In genomic region chr7:82175327-82175721, GRCm38 (mm10) we compare ENCODE assay signal across 9 mouse cellular contexts. TPM values are rescaled to one million over a fixed set of nuclear protein-coding genes. Genes with fewer than 3 reads are reported as not detected.
A peak's percentile ranks its signal among the peaks of the same experiment; 100 is the strongest.
DNase-seq lines count a peak whose midpoint lies in the region; ATAC-seq lines count a peak whose summit lies in the region.
"Had no signal": no experiment of that assay in that cellular context is flagged by ENCODE, and none has a peak within 500 bp of the region (broad histone marks: within the 10 kb centered on the region; RNA-seq: fewer than 3 reads in every experiment).

No protein-coding gene starts in this region.

- H3K9ac ChIP-seq in kidney, embryonic 14.5 days (ENCODE audit: low read depth, low read length) = peak overlapping the region; percentile 52
- H3K9ac ChIP-seq in hindbrain, embryonic 11.5 days (ENCODE audit: low read depth, low read length) = peak overlapping the region; percentile 65
- H3K9ac ChIP-seq in midbrain, embryonic 13.5 days (replicated peaks) = peak overlapping the region; percentile 81

- peaks cover 5% of the 10 kb centered on the region; the same call in 1 of the 2 replicates for H3K27me3 ChIP-seq in kidney, embryonic 14.5 days (ENCODE audit: control insufficient read depth, insufficient read depth, low read length)
- no peaks in the 10 kb centered on the region for H3K27me3 ChIP-seq in hindbrain, embryonic 11.5 days (ENCODE audit: control insufficient read depth, insufficient read depth, low read length)
- H3K27me3 ChIP-seq in midbrain, embryonic 13.5 days = peaks cover 2% of the 10 kb centered on the region
- H3K27me3 ChIP-seq: Patski had no signal

- 2% methylated on average over 16 of the region's 16 CpGs for WGBS in kidney, embryonic 14.5 days
- under 1% methylated on average over 16 of the region's 16 CpGs for WGBS in hindbrain, embryonic 11.5 days
- WGBS in midbrain, embryonic 13.5 days = under 1% methylated on average over 16 of the region's 16 CpGs

- no peaks in the 10 kb centered on the region for H3K36me3 ChIP-seq in kidney, embryonic 14.5 days (ENCODE audit: control insufficient read depth, insufficient read depth, low read length)
- H3K36me3 ChIP-seq in hindbrain, embryonic 11.5 days (ENCODE audit: control insufficient read depth, insufficient read depth, low read length) = no peaks in the 10 kb centered on the region
- H3K36me3 ChIP-seq in midbrain, embryonic 13.5 days = no peaks in the 10 kb centered on the region

- DNase-seq in kidney, adult 9 months = no peak
- DNase-seq in cerebellum, postnatal 25 days = peak; percentile 29 to 33
- no peak for DNase-seq in hindbrain, embryonic 11.5 days (ENCODE audit: low spot score)
- no peak for DNase-seq in thymus, postnatal 25 days
- no peak for DNase-seq in lung, postnatal 4 days

- H3K4me2 ChIP-seq in kidney, embryonic 14.5 days (replicated peaks; ENCODE audit: low read depth, low read length) = peak overlapping the region; percentile 95
- peak overlapping the region; percentile 93 for H3K4me2 ChIP-seq in hindbrain, embryonic 11.5 days (replicated peaks; ENCODE audit: low read depth, low read length)
- H3K4me2 ChIP-seq in midbrain, embryonic 13.5 days (replicated peaks) = peak overlapping the region; percentile 83

- no peaks in the 10 kb centered on the region; the same call in 1 of the 2 replicates for H3K4me1 ChIP-seq in kidney, embryonic 14.5 days (ENCODE audit: control insufficient read depth, insufficient read depth, low read length)
- H3K4me1 ChIP-seq in hindbrain, embryonic 11.5 days (replicated peaks; ENCODE audit: control insufficient read depth, insufficient read depth, low read length) = no peaks in the 10 kb centered on the region
- H3K4me1 ChIP-seq in midbrain, embryonic 13.5 days (replicated peaks) = peaks cover 17% of the 10 kb centered on the region

- H3K4me3 ChIP-seq in kidney, embryonic 14.5 days (ENCODE audit: low read length) = peak overlapping the region; percentile 69
- H3K4me3 ChIP-seq in hindbrain, embryonic 11.5 days (ENCODE audit: low read depth, low read length) = peak overlapping the region; percentile 67
- peak overlapping the region; percentile 77 for H3K4me3 ChIP-seq in midbrain, embryonic 13.5 days (replicated peaks)

- no peak overlapping the region for H3K27ac ChIP-seq in kidney, embryonic 14.5 days (ENCODE audit: low read depth, low read length)
- no peak overlapping the region; the same call in 1 of the 2 replicates for H3K27ac ChIP-seq in hindbrain, embryonic 11.5 days (ENCODE audit: low read depth, low read length)
- peak overlapping the region; percentile 71 for H3K27ac ChIP-seq in midbrain, embryonic 13.5 days

- H3K9me3 ChIP-seq in kidney, embryonic 14.5 days (ENCODE audit: control insufficient read depth, low read length) = no peaks in the 10 kb centered on the region
- H3K9me3 ChIP-seq in hindbrain, embryonic 11.5 days (ENCODE audit: control insufficient read depth, low read length) = no peaks in the 10 kb centered on the region
- no peaks in the 10 kb centered on the region for H3K9me3 ChIP-seq in midbrain, embryonic 13.5 days

- ATAC-seq in kidney, embryonic 14.5 days (ENCODE audit: low FRiP score, low TSS enrichment) = no peak
- ATAC-seq in hindbrain, embryonic 11.5 days (ENCODE audit: low FRiP score) = no peak; the same call in 1 of the 2 replicates
- no peak; the same call in 1 of the 2 replicates for ATAC-seq in midbrain, embryonic 13.5 days
- ATAC-seq in megakaryocyte-erythroid progenitor cell, adult 5-6 weeks (replicated peaks; ENCODE audit: low FRiP score, low TSS enrichment, poor library complexity, severe bottlenecking) = no peak

RNA-seq across cellular contexts. Expression of gene Sh3gl3, which starts 1.7 kb away (rescaled TPM):
- 13.2 and 14.0 TPM in 2 replicates for polyA plus RNA-seq in kidney, embryonic 14.5 days (2014; fragmentation: Nextera tagmentation; extraction: Ambion mirVana)
- 17.5 and 20.4 TPM in 2 replicates for polyA plus RNA-seq in hindbrain, embryonic 11.5 days (2014; fragmentation: Nextera tagmentation; extraction: Ambion mirVana)
- polyA plus RNA-seq in midbrain, embryonic 13.5 days (2015; fragmentation: Nextera tagmentation; extraction: Ambion mirVana) = 44.8 and 47.9 TPM in 2 replicates
- total RNA-seq in megakaryocyte-erythroid progenitor cell, adult 5-6 weeks (2014; fragmentation: Nextera tagmentation) = not detected in 2 replicates
- not detected in 2 replicates for total RNA-seq in megakaryocyte-erythroid progenitor cell, adult 5-6 weeks (2017)

Comparison
In these comparisons a context has a peak if more than half of its experiments do, and no peak if none do; other contexts are left out.
1. DNase-seq: peak in cerebellum, postnatal 25 days (2 of 2); none in kidney, adult 9 months (single experiment), hindbrain, embryonic 11.5 days (single experiment), thymus, postnatal 25 days (single experiment) and lung, postnatal 4 days (0 of 2).
2. Peak in every context shown above with its lines, with median percentiles within 50 percentile points of each other: H3K4me2 ChIP-seq, H3K4me3 ChIP-seq and H3K9ac ChIP-seq.